Mouse (Mus musculus) CH12.LX (cell line): ENCODE results near the gene Ppp1r14a. TPM values are rescaled to one million over a fixed set of nuclear protein-coding genes. Genes with fewer than 3 reads are reported as not detected.

Experiments used
- DNase-seq: peaks from one replicate; pipeline ENCODE4 v3.0.0-alpha.2; 2013; ENCODE audit errors: extremely low read depth
- H3K27ac ChIP-seq: 2 replicates; pipeline ENCODE4 v1.5.1; 2012; ENCODE audit warnings: low read depth, mild to moderate bottlenecking, control low read depth, moderate library complexity; ENCODE audit not compliant: insufficient read depth
- H3K27me3 ChIP-seq: replicated peaks from 2 replicates; pipeline ENCODE3; 2012; ENCODE audit warnings: inconsistent platforms
- H3K36me3 ChIP-seq, 2 experiments: replicated peaks in 1 of 2; 2 replicates each; pipeline versions ENCODE3 to v1.6.1; 2012; ENCODE audit warnings: inconsistent platforms in 1 of 2, low read length in 1 of 2, mild to moderate bottlenecking in 1 of 2, mixed read lengths in 1 of 2, moderate library complexity in 1 of 2; ENCODE audit not compliant: control insufficient read depth in 1 of 2, insufficient read depth in 1 of 2
- H3K4me1 ChIP-seq, 2 experiments: 2 replicates each; pipeline ENCODE4 v1.6.1; 2012; ENCODE audit warnings: inconsistent platforms in 1 of 2, moderate library complexity in 1 of 2; ENCODE audit not compliant: insufficient read depth in 2 of 2, control insufficient read depth in 1 of 2
- H3K4me2 ChIP-seq: 2 replicates; pipeline ENCODE4 v1.6.1; 2012; ENCODE audit warnings: low read depth, mild to moderate bottlenecking, control low read depth; ENCODE audit not compliant: poor library complexity, insufficient read depth, severe bottlenecking
- H3K4me3 ChIP-seq, 3 experiments: fragments of 150-350 bp in 1 of 3; sonication (generic) in 1 of 3; replicated peaks in 1 of 3; 2 replicates each; pipeline versions ENCODE3 to v1.5.1; 2011 to 2012; ENCODE audit warnings: low read depth in 2 of 3, low read length in 2 of 3, mild to moderate bottlenecking in 2 of 3, moderate library complexity in 2 of 3, control low read depth in 1 of 3, improper control_type of control experiment in 1 of 3, inconsistent platforms in 1 of 3, mixed read lengths in 1 of 3; ENCODE audit not compliant: poor library complexity in 1 of 3
- H3K79me2 ChIP-seq: replicated peaks from 2 replicates; pipeline ENCODE4 v1.6.1; 2012; ENCODE audit warnings: mild to moderate bottlenecking, moderate library complexity; ENCODE audit not compliant: control insufficient read depth, poor library complexity, insufficient read depth, severe bottlenecking; ENCODE audit errors: extremely low read depth
- H3K9ac ChIP-seq: 2 replicates; pipeline ENCODE4 v1.6.1; 2012; ENCODE audit warnings: low read depth, mild to moderate bottlenecking, control low read depth, moderate library complexity; ENCODE audit not compliant: insufficient read depth
- H3K9me3 ChIP-seq: replicated peaks from 2 replicates; pipeline ENCODE3; 2012; ENCODE audit warnings: low read length, inconsistent platforms, mixed read lengths
- BHLHE40 ChIP-seq: IDR thresholded peaks from 2 replicates; pipeline ENCODE4 v1.6.1; 2011; ENCODE audit warnings: mild to moderate bottlenecking, low read depth, low read length, improper control_type of control experiment
- CHD1 ChIP-seq: IDR thresholded peaks from 2 replicates; pipeline ENCODE4 v1.6.1; 2012; ENCODE audit warnings: low read depth, low read length, improper control_type of control experiment, inconsistent platforms
- E2F4 ChIP-seq: IDR thresholded peaks from 2 replicates; pipeline ENCODE4 v1.6.1; 2011; ENCODE audit warnings: low read depth, low read length, improper control_type of control experiment; ENCODE audit not compliant: insufficient replicate concordance
- EP300 ChIP-seq: IDR thresholded peaks from 2 replicates; pipeline ENCODE4 v1.6.1; 2011; ENCODE audit warnings: low read length, improper control_type of control experiment
- ETS1 ChIP-seq: conservative IDR thresholded peaks from 2 replicates; pipeline ENCODE4 v1.6.1; 2012; ENCODE audit warnings: low read depth, mild to moderate bottlenecking, inconsistent platforms, low read length, improper control_type of control experiment, moderate library complexity
- GABPA ChIP-seq: IDR thresholded peaks from 2 replicates; pipeline ENCODE4 v1.6.1; 2012; ENCODE audit warnings: low read depth, low read length, improper control_type of control experiment, inconsistent platforms; ENCODE audit not compliant: insufficient replicate concordance
- HCFC1 ChIP-seq: IDR thresholded peaks from 2 replicates; pipeline ENCODE4 v1.6.1; 2012; ENCODE audit warnings: low read depth, mild to moderate bottlenecking, inconsistent platforms, low read length, improper control_type of control experiment
- IRF4 ChIP-seq: IDR thresholded peaks from 2 replicates; pipeline ENCODE4 v1.6.1; 2014; ENCODE audit warnings: low read depth, mild to moderate bottlenecking, inconsistent platforms, low read length, improper control_type of control experiment
- JUN ChIP-seq: IDR thresholded peaks from 2 replicates; pipeline ENCODE4 v1.6.1; 2011; ENCODE audit warnings: low read depth, mild to moderate bottlenecking, low read length, improper control_type of control experiment, moderate library complexity; ENCODE audit not compliant: insufficient read depth
- KAT2A ChIP-seq: IDR thresholded peaks from 2 replicates; pipeline ENCODE4 v1.6.1; 2012; ENCODE audit warnings: low read length, improper control_type of control experiment, inconsistent platforms; ENCODE audit not compliant: insufficient replicate concordance
- MAFK ChIP-seq: IDR thresholded peaks from 2 replicates; pipeline ENCODE4 v1.6.1; 2011; ENCODE audit warnings: low read length, improper control_type of control experiment; ENCODE audit not compliant: insufficient replicate concordance
- MAZ ChIP-seq: IDR thresholded peaks from 2 replicates; pipeline ENCODE4 v1.6.1; 2012; ENCODE audit warnings: low read depth, mild to moderate bottlenecking, inconsistent platforms, low read length, improper control_type of control experiment, moderate library complexity
- MEF2A ChIP-seq: IDR thresholded peaks from 2 replicates; pipeline ENCODE4 v1.6.1; 2014; ENCODE audit warnings: low read depth, mild to moderate bottlenecking, inconsistent platforms, low read length, improper control_type of control experiment, borderline replicate concordance
- NELFE ChIP-seq: IDR thresholded peaks from 2 replicates; pipeline ENCODE4 v1.6.1; 2011; ENCODE audit warnings: low read depth, low read length, improper control_type of control experiment
- NRF1 ChIP-seq: IDR thresholded peaks from 2 replicates; pipeline ENCODE4 v1.6.1; 2014; ENCODE audit warnings: low read depth, mild to moderate bottlenecking, inconsistent platforms, low read length, improper control_type of control experiment, moderate library complexity
- PAX5 ChIP-seq: IDR thresholded peaks from 2 replicates; pipeline ENCODE4 v1.6.1; 2012; ENCODE audit warnings: low read length, inconsistent platforms, mixed read lengths
- POLR2A ChIP-seq: IDR thresholded peaks from 2 replicates; pipeline ENCODE4 v1.6.1; 2011; ENCODE audit warnings: low read depth, mild to moderate bottlenecking, improper control_type of control experiment, low read length
- POLR2AphosphoS2 ChIP-seq: IDR thresholded peaks from 2 replicates; pipeline ENCODE4 v1.6.1; 2011; ENCODE audit warnings: low read depth, low read length, improper control_type of control experiment
- SIN3A ChIP-seq: IDR thresholded peaks from 2 replicates; pipeline ENCODE4 v1.6.1; 2012; ENCODE audit warnings: low read length, improper control_type of control experiment, inconsistent platforms
- SMC3 ChIP-seq: IDR thresholded peaks from 2 replicates; pipeline ENCODE4 v1.6.1; 2011; ENCODE audit warnings: low read depth, low read length, improper control_type of control experiment
- TBP ChIP-seq: conservative IDR thresholded peaks from 2 replicates; pipeline ENCODE4 v1.6.1; 2011; ENCODE audit warnings: low read depth, low read length, improper control_type of control experiment
- UBTF ChIP-seq: IDR thresholded peaks from 2 replicates; pipeline ENCODE4 v1.6.1; 2012; ENCODE audit warnings: low read depth, mild to moderate bottlenecking, inconsistent platforms, low read length, improper control_type of control experiment, moderate library complexity
- USF1 ChIP-seq: IDR thresholded peaks from 2 replicates; pipeline ENCODE4 v1.6.1; 2014; ENCODE audit warnings: low read depth, mild to moderate bottlenecking, inconsistent platforms, low read length, improper control_type of control experiment
- ZC3H11A ChIP-seq: IDR thresholded peaks from 2 replicates; pipeline ENCODE4 v1.6.1; 2012; ENCODE audit warnings: low read depth, mild to moderate bottlenecking, inconsistent platforms, low read length, improper control_type of control experiment
- ZMIZ1 ChIP-seq: IDR thresholded peaks from 2 replicates; pipeline ENCODE4 v1.6.1; 2012; ENCODE audit warnings: low read depth, mild to moderate bottlenecking, inconsistent platforms, low read length, improper control_type of control experiment
- ZNF384 ChIP-seq: IDR thresholded peaks from 2 replicates; pipeline ENCODE4 v1.6.1; 2012; ENCODE audit warnings: low read depth, low read length, improper control_type of control experiment, inconsistent platforms
- dilution Hi-C: fragments of 300-500 bp; cut with MboI; formaldehyde crosslinking; loops from 2 replicates; pipeline ENCODE4 v1.14.3; 2020; ENCODE audit warnings: low sequenced_read_pairs; ENCODE audit not compliant: extremely low pct_unique_long_range_greater_than_20kb, extremely low pct_ligation_motif_present
- in situ Hi-C: fragments of 300-500 bp; cut with MboI; formaldehyde crosslinking; loops from 3 replicates; pipeline ENCODE4 v1.14.3; 2019; ENCODE audit warnings: low sequenced_read_pairs, low pct_ligation_motif_present, low pct_unique_long_range_greater_than_20kb, mixed read lengths
- polyA plus RNA-seq: library from polyadenylated mRNA; unstranded; fragments of >175 nt; gene quantifications from 2 replicates; pipeline ENCODE4 v1.2.1, GENCODE M21; 2012; ENCODE audit warnings: low read depth; ENCODE audit not compliant: insufficient read length
- total RNA-seq, 2 experiments: library from RNA; depleted of rRNA; stranded (reverse); fragments of 300-350 nt in 1 of 2; fragments of >200 nt in 1 of 2; gene quantifications; 2 replicates each; pipeline ENCODE4 v1.2.3; 2012 to 2014

Gene Ppp1r14a
- total and polyA plus RNA-seq, 3 experiments: not detected

GRCm38 (mm10) chr7:29263831-29264230 is 25.3 kb upstream of the Ppp1r14a start:
- Histone ChIP-seq H3K27ac (no peak overlapping the region), H3K79me2 (no peaks in the 10 kb centered on the region), H3K4me2 (no peak overlapping the region), H3K4me1 (peaks cover 2 to 63% of the 10 kb centered on the region in 2 experiments; a peak in 3 of 4 replicates), H3K4me3 (no peak overlapping the region), H3K27me3 (no peaks in the 10 kb centered on the region), H3K36me3 (peaks cover 0 to 4% of the 10 kb centered on the region in 2 experiments), H3K9me3 (no peaks in the 10 kb centered on the region), H3K9ac (no peak overlapping the region)
- DNase-seq: no peak
- in situ Hi-C loops (no loop called here), dilution Hi-C loops (no loop called here)
- TF ChIP-seq EP300 (no peak), BHLHE40 (no peak), PAX5 (no peak), ETS1 (no peak), POLR2AphosphoS2 (no peak), GABPA (no peak), MAZ (no peak), NELFE (no peak), MEF2A (no peak), HCFC1 (no peak), JUN (no peak), KAT2A (no peak), MAFK (no peak)

- no peak for DNase-seq
- Histone ChIP-seq H3K9ac (no peak overlapping the region), H3K4me2 (no peak overlapping the region), H3K9me3 (no peaks in the 10 kb centered on the region), H3K79me2 (no peaks in the 10 kb centered on the region), H3K36me3 (no peaks in the 10 kb centered on the region), H3K4me1 (peaks cover 0 to 46% of the 10 kb centered on the region in 2 experiments; a peak in 2 of 4 replicates), H3K27ac (no peak overlapping the region), H3K27me3 (no peaks in the 10 kb centered on the region), H3K4me3 (no peak overlapping the region)
- no peak for TF ChIP-seq NRF1
- TF ChIP-seq EP300: no peak
- no peak for TF ChIP-seq NELFE
- TF ChIP-seq ZC3H11A: no peak
- no peak for TF ChIP-seq SMC3
- TF ChIP-seq KAT2A: no peak
- no peak for TF ChIP-seq POLR2A
- no peak for TF ChIP-seq IRF4
- no peak for TF ChIP-seq BHLHE40
- TF ChIP-seq E2F4: no peak
- no peak for TF ChIP-seq ZMIZ1
- no peak for TF ChIP-seq USF1
- no peak for TF ChIP-seq MAFK
- no peak for TF ChIP-seq CHD1
- no peak for TF ChIP-seq ZNF384
- no peak for TF ChIP-seq JUN
- TF ChIP-seq UBTF: no peak
- TF ChIP-seq TBP: no peak
- no peak for TF ChIP-seq SIN3A
- dilution Hi-C loops: no loop called here
- in situ Hi-C loops: no loop called here
Measured at GRCm38 (mm10) chr7:29265636-29266035, 23.5 kb upstream of the Ppp1r14a start.
